Mouse (Mus musculus) G1E (cell line): ENCODE measurements around the gene Ankrd52. TPM values are rescaled to one million over a fixed set of nuclear protein-coding genes. Genes with fewer than 3 reads are reported as not detected.

ENCODE experiments used
- ATAC-seq: 2 replicates; pipeline ENCODE4 v1.8.0; 2016; ENCODE audit warnings: mild to moderate bottlenecking; ENCODE audit not compliant: insufficient number of reproducible peaks, poor library complexity, low FRiP score, severe bottlenecking; ENCODE audit errors: extremely low read depth
- DNase-seq: peaks from one replicate; pipeline ENCODE4 v3.0.0; 2012; ENCODE audit warnings: low spot score
- H3K27me3 ChIP-seq: 2 replicates; pipeline ENCODE4 v1.6.1; 2012; ENCODE audit warnings: mild to moderate bottlenecking, low read length, inconsistent platforms; ENCODE audit not compliant: insufficient read depth
- H3K36me3 ChIP-seq: replicated peaks from 2 replicates; pipeline ENCODE3; 2012; ENCODE audit warnings: mild to moderate bottlenecking, inconsistent platforms
- H3K4me1 ChIP-seq: 2 replicates; pipeline ENCODE4 v1.6.1; 2012; ENCODE audit warnings: low read depth, low read length, inconsistent platforms, mixed read lengths; ENCODE audit not compliant: insufficient read depth
- H3K4me3 ChIP-seq: 2 replicates; pipeline ENCODE4 v1.5.1; 2012; ENCODE audit warnings: low read depth, mild to moderate bottlenecking, inconsistent platforms, low read length, moderate library complexity, mixed read lengths
- H3K9me3 ChIP-seq: replicated peaks from 2 replicates; pipeline ENCODE4 v1.6.1; 2012; ENCODE audit warnings: inconsistent platforms
- CTCF ChIP-seq: IDR thresholded peaks from 2 replicates; pipeline ENCODE4 v1.5.1; 2012; ENCODE audit warnings: low read depth, low read length, inconsistent platforms, mixed read lengths
- GATA1 ChIP-seq: IDR thresholded peaks from 2 replicates; pipeline ENCODE4 v1.6.1; 2012; ENCODE audit warnings: borderline replicate concordance, low read length, inconsistent platforms, mixed read lengths
- GATA2 ChIP-seq: IDR thresholded peaks from 2 replicates; pipeline ENCODE4 v1.6.1; 2012; ENCODE audit warnings: low read depth, low read length, inconsistent platforms, borderline replicate concordance
- POLR2AphosphoS5 ChIP-seq: IDR thresholded peaks from 2 replicates; pipeline ENCODE4 v1.6.1; 2012; ENCODE audit warnings: low read depth, low read length, inconsistent platforms; ENCODE audit not compliant: insufficient replicate concordance
- TAL1 ChIP-seq: conservative IDR thresholded peaks from 2 replicates; pipeline ENCODE4 v1.6.1; 2012; ENCODE audit warnings: low read depth, low read length, inconsistent platforms, mixed read lengths
- polyA plus RNA-seq: library from polyadenylated mRNA; stranded (reverse); fragments of >175 nt; gene quantifications from 2 replicates; pipeline ENCODE4 v1.2.3, GENCODE M21; 2012
- total RNA-seq, 2 experiments: library from RNA; stranded (forward) in 1 of 2; stranded (reverse) in 1 of 2; fragments of 200-1000 nt in 1 of 2; fragments of >200 nt in 1 of 2; fragmentation: Nextera tagmentation in 1 of 2; gene quantifications; 2 replicates each; pipeline ENCODE4 v1.2.3; 2014 to 2017

The Ankrd52 gene
- total and polyA plus RNA-seq, 3 experiments, result 6.6 to 75.9 (median 72.9) TPM

DNA sequence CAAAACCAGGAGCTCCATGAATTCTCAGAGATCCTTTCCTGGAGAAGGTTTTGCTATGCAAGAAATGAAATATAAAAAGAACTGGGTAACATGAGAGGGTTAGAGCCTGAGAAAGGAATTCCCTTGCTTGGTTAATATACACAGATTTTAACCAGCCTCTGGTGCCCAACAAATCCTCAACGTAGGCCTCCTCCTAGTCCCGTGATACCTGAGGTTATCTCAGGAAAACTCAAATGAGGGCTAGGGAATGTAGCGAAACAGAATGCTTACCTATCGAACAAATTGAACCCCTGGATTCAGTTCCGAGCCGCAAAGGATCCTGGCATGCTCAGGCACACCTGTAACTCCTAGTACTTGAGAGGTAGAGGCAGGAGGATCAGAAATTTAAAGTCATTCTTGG, 80.8 kb downstream of the Ankrd52 start:
- H3K9me3 ChIP-seq, result no peaks in the 10 kb centered on the region
- peaks cover 23% of the 10 kb centered on the region for H3K36me3 ChIP-seq
- ATAC-seq (no peak), DNase-seq (no peak)
- peaks cover 3% of the 10 kb centered on the region; the same call in 1 of the 2 replicates for H3K27me3 ChIP-seq
- no peak overlapping the region for H3K4me3 ChIP-seq
- H3K4me1 ChIP-seq, result peaks cover 53% of the 10 kb centered on the region
- TF ChIP-seq CTCF (no peak), POLR2AphosphoS5 (no peak), GATA2 (no peak), TAL1 (no peak), GATA1 (no peak)

Other genes starting within 250 kb of the Ankrd52 start
Only the 20 nearest of the 25 such genes appear.
- gene Spryd4, start 165.3 kb upstream of the Ankrd52 start, total RNA-seq (2014; fragmentation: Nextera tagmentation), result 11.5 and 13.9 TPM in 2 replicates
- gene Spryd4, start 165.3 kb upstream of the Ankrd52 start, total RNA-seq (2017), result 18.8 and 23.3 TPM in 2 replicates
- 3.2 and 4.4 TPM in 2 replicates for gene Spryd4, start 165.3 kb upstream of the Ankrd52 start, polyA plus RNA-seq
- not detected in 2 replicates for gene Mip, start 151.3 kb upstream of the Ankrd52 start, total RNA-seq (2014; fragmentation: Nextera tagmentation)
- gene Mip, start 151.3 kb upstream of the Ankrd52 start, total RNA-seq (2017), result 0.05 TPM in 1 of 2 replicates, not detected in the other
- gene Mip, start 151.3 kb upstream of the Ankrd52 start, polyA plus RNA-seq, result 0.02 TPM in 1 of 2 replicates, not detected in the other
- 28.1 and 32.6 TPM in 2 replicates for gene Timeless, start 145.1 kb upstream of the Ankrd52 start, total RNA-seq (2014; fragmentation: Nextera tagmentation)
- 43.8 and 61.4 TPM in 2 replicates for gene Timeless, start 145.1 kb upstream of the Ankrd52 start, total RNA-seq (2017)
- gene Timeless, start 145.1 kb upstream of the Ankrd52 start, polyA plus RNA-seq, result 44.2 and 46.7 TPM in 2 replicates
- gene Apon, start 123.0 kb upstream of the Ankrd52 start, total RNA-seq (2014; fragmentation: Nextera tagmentation), result not detected in 2 replicates
- gene Apon, start 123.0 kb upstream of the Ankrd52 start, total RNA-seq (2017), result 0.17 and 0.27 TPM in 2 replicates
- 0.04 TPM in 1 of 2 replicates, not detected in the other for gene Apon, start 123.0 kb upstream of the Ankrd52 start, polyA plus RNA-seq
- not detected in 2 replicates for gene Apof, start 108.4 kb upstream of the Ankrd52 start, total RNA-seq (2014; fragmentation: Nextera tagmentation)
- 0.12 and 0.16 TPM in 2 replicates for gene Apof, start 108.4 kb upstream of the Ankrd52 start, total RNA-seq (2017)
- gene Apof, start 108.4 kb upstream of the Ankrd52 start, polyA plus RNA-seq, result not detected in 2 replicates
- 23.3 and 24.5 TPM in 2 replicates for gene Stat2, start 106.6 kb upstream of the Ankrd52 start, total RNA-seq (2014; fragmentation: Nextera tagmentation)
- 15.0 and 16.7 TPM in 2 replicates for gene Stat2, start 106.6 kb upstream of the Ankrd52 start, total RNA-seq (2017)
- 10.0 and 10.7 TPM in 2 replicates for gene Stat2, start 106.6 kb upstream of the Ankrd52 start, polyA plus RNA-seq
- gene Il23a, start 78.4 kb upstream of the Ankrd52 start, total RNA-seq (2014; fragmentation: Nextera tagmentation), result not detected in 2 replicates
- 0.16 TPM in 1 of 2 replicates, not detected in the other for gene Il23a, start 78.4 kb upstream of the Ankrd52 start, total RNA-seq (2017)
- gene Il23a, start 78.4 kb upstream of the Ankrd52 start, polyA plus RNA-seq, result 0.03 TPM in 1 of 2 replicates, not detected in the other
- gene Pan2, start 73.8 kb upstream of the Ankrd52 start, total RNA-seq (2014; fragmentation: Nextera tagmentation), result 23.2 and 30.2 TPM in 2 replicates
- gene Pan2, start 73.8 kb upstream of the Ankrd52 start, total RNA-seq (2017), result 13.8 TPM in 2 replicates
- 3.4 and 3.6 TPM in 2 replicates for gene Pan2, start 73.8 kb upstream of the Ankrd52 start, polyA plus RNA-seq
- gene Cnpy2, start 54.7 kb upstream of the Ankrd52 start, total RNA-seq (2014; fragmentation: Nextera tagmentation), result 57.9 and 91.2 TPM in 2 replicates
- 74.0 and 77.3 TPM in 2 replicates for gene Cnpy2, start 54.7 kb upstream of the Ankrd52 start, total RNA-seq (2017)
- gene Cnpy2, start 54.7 kb upstream of the Ankrd52 start, polyA plus RNA-seq, result 60.5 and 74.4 TPM in 2 replicates
- 323 and 337 TPM in 2 replicates for gene Cs, start 39.4 kb upstream of the Ankrd52 start, total RNA-seq (2014; fragmentation: Nextera tagmentation)
- gene Cs, start 39.4 kb upstream of the Ankrd52 start, total RNA-seq (2017), result 175 and 181 TPM in 2 replicates
- gene Cs, start 39.4 kb upstream of the Ankrd52 start, polyA plus RNA-seq, result 21.6 and 56.6 TPM in 2 replicates
- 28.8 and 29.8 TPM in 2 replicates for gene Coq10a, start 8.1 kb upstream of the Ankrd52 start, total RNA-seq (2014; fragmentation: Nextera tagmentation)
- gene Coq10a, start 8.1 kb upstream of the Ankrd52 start, total RNA-seq (2017), result 24.9 and 27.4 TPM in 2 replicates
- gene Coq10a, start 8.1 kb upstream of the Ankrd52 start, polyA plus RNA-seq, result 7.3 and 8.7 TPM in 2 replicates
- gene Slc39a5, start 24.1 kb downstream of the Ankrd52 start, total RNA-seq (2014; fragmentation: Nextera tagmentation), result not detected in 2 replicates
- gene Slc39a5, start 24.1 kb downstream of the Ankrd52 start, total RNA-seq (2017), result not detected in 2 replicates
- gene Slc39a5, start 24.1 kb downstream of the Ankrd52 start, polyA plus RNA-seq, result not detected in 2 replicates
- gene Nabp2, start 34.4 kb downstream of the Ankrd52 start, total RNA-seq (2014; fragmentation: Nextera tagmentation), result 121 and 148 TPM in 2 replicates
- gene Nabp2, start 34.4 kb downstream of the Ankrd52 start, total RNA-seq (2017), result 34.2 and 37.3 TPM in 2 replicates
- 152 and 197 TPM in 2 replicates for gene Nabp2, start 34.4 kb downstream of the Ankrd52 start, polyA plus RNA-seq
- gene Rnf41, start 34.5 kb downstream of the Ankrd52 start, total RNA-seq (2014; fragmentation: Nextera tagmentation), result 21.7 and 26.8 TPM in 2 replicates
- gene Rnf41, start 34.5 kb downstream of the Ankrd52 start, total RNA-seq (2017), result 16.6 and 17.8 TPM in 2 replicates
- gene Rnf41, start 34.5 kb downstream of the Ankrd52 start, polyA plus RNA-seq, result 11.7 and 14.6 TPM in 2 replicates
- 100 and 109 TPM in 2 replicates for gene Smarcc2, start 82.1 kb downstream of the Ankrd52 start, total RNA-seq (2014; fragmentation: Nextera tagmentation)
- 36.3 and 47.4 TPM in 2 replicates for gene Smarcc2, start 82.1 kb downstream of the Ankrd52 start, total RNA-seq (2017)
- gene Smarcc2, start 82.1 kb downstream of the Ankrd52 start, polyA plus RNA-seq, result 153 and 174 TPM in 2 replicates
- gene Myl6, start 117.0 kb downstream of the Ankrd52 start, total RNA-seq (2014; fragmentation: Nextera tagmentation), result 207 and 266 TPM in 2 replicates
- 1,414 and 1,457 TPM in 2 replicates for gene Myl6, start 117.0 kb downstream of the Ankrd52 start, total RNA-seq (2017)
- gene Myl6, start 117.0 kb downstream of the Ankrd52 start, polyA plus RNA-seq, result 273 and 359 TPM in 2 replicates
- gene Myl6b, start 121.6 kb downstream of the Ankrd52 start, total RNA-seq (2014; fragmentation: Nextera tagmentation), result 11.4 and 13.1 TPM in 2 replicates
- 1.7 and 2.0 TPM in 2 replicates for gene Myl6b, start 121.6 kb downstream of the Ankrd52 start, total RNA-seq (2017)
- 14.7 and 17.4 TPM in 2 replicates for gene Myl6b, start 121.6 kb downstream of the Ankrd52 start, polyA plus RNA-seq
- 31.8 and 36.0 TPM in 2 replicates for gene Esyt1, start 148.8 kb downstream of the Ankrd52 start, total RNA-seq (2014; fragmentation: Nextera tagmentation)
- 98.1 and 107 TPM in 2 replicates for gene Esyt1, start 148.8 kb downstream of the Ankrd52 start, total RNA-seq (2017)
- gene Esyt1, start 148.8 kb downstream of the Ankrd52 start, polyA plus RNA-seq, result 72.2 and 80.2 TPM in 2 replicates
- 7.2 and 9.2 TPM in 2 replicates for gene Zc3h10, start 170.7 kb downstream of the Ankrd52 start, total RNA-seq (2014; fragmentation: Nextera tagmentation)
- gene Zc3h10, start 170.7 kb downstream of the Ankrd52 start, total RNA-seq (2017), result 12.0 and 13.3 TPM in 2 replicates
- gene Zc3h10, start 170.7 kb downstream of the Ankrd52 start, polyA plus RNA-seq, result 21.1 and 21.9 TPM in 2 replicates
- gene Rpl41, start 172.2 kb downstream of the Ankrd52 start, total RNA-seq (2014; fragmentation: Nextera tagmentation), result 2,429 and 2,736 TPM in 2 replicates
- 5,596 and 6,924 TPM in 2 replicates for gene Rpl41, start 172.2 kb downstream of the Ankrd52 start, total RNA-seq (2017)
- gene Rpl41, start 172.2 kb downstream of the Ankrd52 start, polyA plus RNA-seq, result 10,155 and 11,415 TPM in 2 replicates